Mouse (Mus musculus): ENCODE results near the gene H2-DMa. TPM values are rescaled to one million over a fixed set of nuclear protein-coding genes. Genes with fewer than 3 reads are reported as not detected.

Gene H2-DMa
- total and polyA plus RNA-seq, 2 experiments from 2014 or later = 4.2 to 7.2 TPM

GRCm38 (mm10) chr17:34121879-34122187 is 2.5 kb downstream of the H2-DMa start:
- 0% methylated on average over 8 of the region's 10 CpGs for WGBS
- Histone ChIP-seq H3K9ac (replicated peaks; ENCODE audit: low read depth, low read length) (peak overlapping the region; percentile 97), H3K4me2 (ENCODE audit: low read depth, low read length) (peak overlapping the region; percentile 90), H3K27me3 (ENCODE audit: control insufficient read depth, insufficient read depth, low read length) (no peaks in the 10 kb centered on the region), H3K9me3 (replicated peaks; ENCODE audit: control insufficient read depth, low read length) (no peaks in the 10 kb centered on the region), H3K4me3 (ENCODE audit: low read depth, low read length) (peak overlapping the region; percentile 95), H3K4me1 (ENCODE audit: control insufficient read depth, insufficient read depth) (peaks cover 10% of the 10 kb centered on the region), H3K27ac (ENCODE audit: low read depth) (peak overlapping the region; percentile 100), H3K36me3 (replicated peaks; ENCODE audit: control insufficient read depth, insufficient read depth, low read length) (peaks cover 14% of the 10 kb centered on the region)
- ATAC-seq (ENCODE audit: insufficient read depth, low read depth) (no peak), DNase-seq (ENCODE audit: low spot score) (peak; percentile 40)
- TF ChIP-seq CTCF (IDR thresholded peaks at IDR 0.05; ENCODE audit: low read depth) = no peak
- no peak for TF ChIP-seq EP300 (IDR thresholded peaks at IDR 0.05; ENCODE audit: low read depth)

- Histone ChIP-seq H3K27ac (ENCODE audit: low read depth) (peak within 1 kb of the TSS; percentile 100), H3K9me3 (replicated peaks; ENCODE audit: control insufficient read depth, low read length) (no peaks in the 10 kb centered on the region), H3K4me1 (ENCODE audit: control insufficient read depth, insufficient read depth) (peaks cover 8% of the 10 kb centered on the region), H3K27me3 (ENCODE audit: control insufficient read depth, insufficient read depth, low read length) (no peaks in the 10 kb centered on the region), H3K36me3 (replicated peaks; ENCODE audit: control insufficient read depth, insufficient read depth, low read length) (peaks cover 9% of the 10 kb centered on the region), H3K9ac (replicated peaks; ENCODE audit: low read depth, low read length) (peak within 1 kb of the TSS; percentile 97), H3K4me3 (ENCODE audit: low read depth, low read length) (peak within 1 kb of the TSS; percentile 95), H3K4me2 (ENCODE audit: low read depth, low read length) (peak within 1 kb of the TSS; percentile 90)
- DNase-seq (ENCODE audit: low spot score) (peak; percentile 96), ATAC-seq (ENCODE audit: insufficient read depth, low read depth) (peak; percentile 52)
- WGBS = under 1% methylated on average over 65 of the region's 75 CpGs
- TF ChIP-seq EP300 (IDR thresholded peaks at IDR 0.05; ENCODE audit: low read depth) (peak; percentile 85), CTCF (IDR thresholded peaks at IDR 0.05; ENCODE audit: low read depth) (no peak)
Measured at GRCm38 (mm10) chr17:34122188-34122984, 3.0 kb downstream of the H2-DMa start, which contains the start of gene Brd2. Brd2 (minus strand) TSS chr17:34122634.

- Histone ChIP-seq H3K9ac (replicated peaks; ENCODE audit: low read depth, low read length) (peak overlapping the region; percentile 97), H3K4me2 (ENCODE audit: low read depth, low read length) (peak overlapping the region; percentile 90), H3K4me1 (ENCODE audit: control insufficient read depth, insufficient read depth) (peaks cover 16% of the 10 kb centered on the region), H3K36me3 (replicated peaks; ENCODE audit: control insufficient read depth, insufficient read depth, low read length) (peaks cover 9% of the 10 kb centered on the region), H3K4me3 (ENCODE audit: low read depth, low read length) (peak overlapping the region; percentile 95), H3K9me3 (replicated peaks; ENCODE audit: control insufficient read depth, low read length) (no peaks in the 10 kb centered on the region), H3K27ac (ENCODE audit: low read depth) (peak overlapping the region; percentile 100), H3K27me3 (ENCODE audit: control insufficient read depth, insufficient read depth, low read length) (no peaks in the 10 kb centered on the region)
- ATAC-seq (ENCODE audit: insufficient read depth, low read depth) (no peak), DNase-seq (ENCODE audit: low spot score) (no peak)
- TF ChIP-seq EP300 (IDR thresholded peaks at IDR 0.05; ENCODE audit: low read depth) (no peak), CTCF (IDR thresholded peaks at IDR 0.05; ENCODE audit: low read depth) (no peak)
- under 1% methylated on average over 7 of the region's 7 CpGs for WGBS
Measured at GRCm38 (mm10) chr17:34123111-34123510, 3.8 kb downstream of the H2-DMa start.

GRCm38 (mm10) chr17:34123518-34123917 is 4.2 kb downstream of the H2-DMa start:
- Histone ChIP-seq H3K4me3 (ENCODE audit: low read depth, low read length) (peak overlapping the region; percentile 95), H3K9ac (replicated peaks; ENCODE audit: low read depth, low read length) (peak overlapping the region; percentile 97), H3K27me3 (ENCODE audit: control insufficient read depth, insufficient read depth, low read length) (no peaks in the 10 kb centered on the region), H3K9me3 (replicated peaks; ENCODE audit: control insufficient read depth, low read length) (no peaks in the 10 kb centered on the region), H3K4me2 (ENCODE audit: low read depth, low read length) (peak overlapping the region; percentile 90), H3K27ac (ENCODE audit: low read depth) (peak overlapping the region; percentile 100), H3K4me1 (ENCODE audit: control insufficient read depth, insufficient read depth) (peaks cover 19% of the 10 kb centered on the region), H3K36me3 (replicated peaks; ENCODE audit: control insufficient read depth, insufficient read depth, low read length) (peaks cover 5% of the 10 kb centered on the region)
- no peak for ATAC-seq (ENCODE audit: insufficient read depth, low read depth)
- DNase-seq (ENCODE audit: low spot score) = peak; percentile 58
- TF ChIP-seq EP300 (IDR thresholded peaks at IDR 0.05; ENCODE audit: low read depth) = no peak
- WGBS = 0% methylated on average over 2 of the region's 2 CpGs

GRCm38 (mm10) chr17:34124649-34125048 is 5.3 kb downstream of the H2-DMa start:
- no peak overlapping the region for H3K9ac ChIP-seq (replicated peaks; ENCODE audit: low read depth, low read length)
- DNase-seq (ENCODE audit: low spot score) (no peak), ATAC-seq (ENCODE audit: insufficient read depth, low read depth) (no peak)
- H3K27ac ChIP-seq (ENCODE audit: low read depth) = no peak overlapping the region
- no peaks in the 10 kb centered on the region for H3K36me3 ChIP-seq (replicated peaks; ENCODE audit: control insufficient read depth, insufficient read depth, low read length)
- peaks cover 19% of the 10 kb centered on the region for H3K4me1 ChIP-seq (ENCODE audit: control insufficient read depth, insufficient read depth)
- WGBS = 59% methylated on average over 6 of the region's 6 CpGs
- no peak overlapping the region for H3K4me3 ChIP-seq (ENCODE audit: low read depth, low read length)
- H3K9me3 ChIP-seq (replicated peaks; ENCODE audit: control insufficient read depth, low read length) = no peaks in the 10 kb centered on the region
- no peak overlapping the region for H3K4me2 ChIP-seq (ENCODE audit: low read depth, low read length)
- TF ChIP-seq EP300 (IDR thresholded peaks at IDR 0.05; ENCODE audit: low read depth) (no peak), CTCF (IDR thresholded peaks at IDR 0.05; ENCODE audit: low read depth) (no peak)
- no peaks in the 10 kb centered on the region for H3K27me3 ChIP-seq (ENCODE audit: control insufficient read depth, insufficient read depth, low read length)
